Mouse (Mus musculus): ENCODE measurements around the gene Cntn3. TPM values are rescaled to one million over a fixed set of nuclear protein-coding genes. Genes with fewer than 3 reads are reported as not detected.
"Not testable (repeated sequence)": the region's sequence is repeated elsewhere in the genome, so short reads cannot be mapped to it uniquely, and the experiment has no call there.

Cntn3 gene
- total RNA-seq (2015; ENCODE audit: low replicate concordance), result 0.63 TPM in 1 of 2 replicates, not detected in the other
- total RNA-seq (2017; ENCODE audit: low replicate concordance), result 0.28 TPM in 1 of 2 replicates, not detected in the other

- not testable (repeated sequence) for ATAC-seq (replicated peaks; ENCODE audit: low FRiP score, poor library complexity, severe bottlenecking)
Measured at GRCm38 (mm10) chr6:102573001-102573400, at the start of gene Cntn3. Gene Cntn3, minus strand, starts transcription at chr6:102573101.

GRCm38 (mm10) chr6:102600773-102601172 lies 27.9 kb upstream of the Cntn3 start:
- no peak for ATAC-seq (replicated peaks; ENCODE audit: low FRiP score, poor library complexity, severe bottlenecking)

- no peak for ATAC-seq (replicated peaks; ENCODE audit: low FRiP score, poor library complexity, severe bottlenecking)
Measured at GRCm38 (mm10) chr6:102597756-102598155, 24.9 kb upstream of the Cntn3 start.

GRCm38 (mm10) chr6:102590151-102590550 lies 17.2 kb upstream of the Cntn3 start:
- no peak for ATAC-seq (replicated peaks; ENCODE audit: low FRiP score, poor library complexity, severe bottlenecking)

- no peak for ATAC-seq (replicated peaks; ENCODE audit: low FRiP score, poor library complexity, severe bottlenecking)
Measured at GRCm38 (mm10) chr6:102589311-102589710, 16.4 kb upstream of the Cntn3 start.

- ATAC-seq (replicated peaks; ENCODE audit: low FRiP score, poor library complexity, severe bottlenecking), result no peak
Measured at GRCm38 (mm10) chr6:102586056-102586455, 13.2 kb upstream of the Cntn3 start.

- ATAC-seq (replicated peaks; ENCODE audit: low FRiP score, poor library complexity, severe bottlenecking), result no peak
Measured at GRCm38 (mm10) chr6:102583578-102583977, 10.7 kb upstream of the Cntn3 start.

GRCm38 (mm10) chr6:102567496-102567895 lies 5.4 kb downstream of the Cntn3 start:
- no peak for ATAC-seq (replicated peaks; ENCODE audit: low FRiP score, poor library complexity, severe bottlenecking)

GRCm38 (mm10) chr6:102565228-102565627 lies 7.7 kb downstream of the Cntn3 start:
- ATAC-seq (replicated peaks; ENCODE audit: low FRiP score, poor library complexity, severe bottlenecking), result no peak

- peak; percentile 49 for ATAC-seq (replicated peaks; ENCODE audit: low FRiP score, poor library complexity, severe bottlenecking)
Measured at GRCm38 (mm10) chr6:102564011-102564731, 8.7 kb downstream of the Cntn3 start.

GRCm38 (mm10) chr6:102563431-102563830 lies 9.5 kb downstream of the Cntn3 start:
- no peak for ATAC-seq (replicated peaks; ENCODE audit: low FRiP score, poor library complexity, severe bottlenecking)

- no peak for ATAC-seq (replicated peaks; ENCODE audit: low FRiP score, poor library complexity, severe bottlenecking)
Measured at GRCm38 (mm10) chr6:102557521-102557920, 15.4 kb downstream of the Cntn3 start.

GRCm38 (mm10) chr6:102556497-102556896 lies 16.4 kb downstream of the Cntn3 start:
- peak; percentile 55 for ATAC-seq (replicated peaks; ENCODE audit: low FRiP score, poor library complexity, severe bottlenecking)

GRCm38 (mm10) chr6:102555814-102556437 lies 17.0 kb downstream of the Cntn3 start:
- no peak for ATAC-seq (replicated peaks; ENCODE audit: low FRiP score, poor library complexity, severe bottlenecking)

GRCm38 (mm10) chr6:102555067-102555657 lies 17.7 kb downstream of the Cntn3 start:
- no peak for ATAC-seq (replicated peaks; ENCODE audit: low FRiP score, poor library complexity, severe bottlenecking)

- no peak for ATAC-seq (replicated peaks; ENCODE audit: low FRiP score, poor library complexity, severe bottlenecking)
Measured at GRCm38 (mm10) chr6:102541633-102542412, 31.1 kb downstream of the Cntn3 start.

- no peak for ATAC-seq (replicated peaks; ENCODE audit: low FRiP score, poor library complexity, severe bottlenecking)
Measured at GRCm38 (mm10) chr6:102535599-102535998, 37.3 kb downstream of the Cntn3 start.

GRCm38 (mm10) chr6:102523037-102523436 lies 49.9 kb downstream of the Cntn3 start:
- ATAC-seq (replicated peaks; ENCODE audit: low FRiP score, poor library complexity, severe bottlenecking), result no peak

- no peak for ATAC-seq (replicated peaks; ENCODE audit: low FRiP score, poor library complexity, severe bottlenecking)
Measured at GRCm38 (mm10) chr6:102520977-102521376, 51.9 kb downstream of the Cntn3 start.

- no peak for ATAC-seq (replicated peaks; ENCODE audit: low FRiP score, poor library complexity, severe bottlenecking)
Measured at GRCm38 (mm10) chr6:102515231-102515630, 57.7 kb downstream of the Cntn3 start.

Measured in erythroblast, adult 5-6 weeks (primary cell).